Mouse (Mus musculus) forebrain, embryonic 14.5 days (tissue): Measurements from ENCODE around the gene Col4a2. TPM values are rescaled to one million over a fixed set of nuclear protein-coding genes. Genes with fewer than 3 reads are reported as not detected.

ENCODE experiments used
- ATAC-seq: fragments of 200-750 bp; cut with Nextera tagmentation; 2 replicates; pipeline ENCODE4 v1.8.0; 2017; ENCODE audit warnings: mild to moderate bottlenecking, moderate library complexity
- DNase-seq: peaks from one replicate; pipeline ENCODE4 v3.0.0-alpha.2; 2015; ENCODE audit warnings: low spot score
- H3K27ac ChIP-seq: fragments of 300-500 bp; sonication (generic); 2 replicates; pipeline ENCODE4 v1.5.1; 2014; ENCODE audit warnings: low read depth, mild to moderate bottlenecking, control low read depth, low read length, moderate library complexity
- H3K27me3 ChIP-seq: fragments of 300-500 bp; sonication (generic); replicated peaks from 2 replicates; pipeline ENCODE4 v1.6.1; 2014; ENCODE audit warnings: low read length, control low read depth, mixed read lengths; ENCODE audit not compliant: control insufficient read depth, insufficient read depth
- H3K36me3 ChIP-seq: fragments of 300-500 bp; sonication (generic); 2 replicates; pipeline ENCODE4 v1.6.1; 2014; ENCODE audit warnings: low read length, control low read depth; ENCODE audit not compliant: control insufficient read depth, insufficient read depth
- H3K4me1 ChIP-seq: fragments of 300-500 bp; sonication (generic); 2 replicates; pipeline ENCODE4 v1.6.1; 2014; ENCODE audit warnings: antibody characterized with exemption, low read length, control low read depth; ENCODE audit not compliant: control insufficient read depth, insufficient read depth
- H3K4me2 ChIP-seq: fragments of 300-500 bp; sonication (generic); 2 replicates; pipeline ENCODE4 v1.6.1; 2014; ENCODE audit warnings: mild to moderate bottlenecking, control low read depth, low read length
- H3K4me3 ChIP-seq: fragments of 300-500 bp; sonication (generic); 2 replicates; pipeline ENCODE4 v1.5.1; 2014; ENCODE audit warnings: low read depth, low read length, control low read depth
- H3K9ac ChIP-seq: fragments of 300-500 bp; sonication (generic); 2 replicates; pipeline ENCODE4 v1.6.1; 2014; ENCODE audit warnings: mild to moderate bottlenecking, low read length, control low read depth, moderate library complexity
- H3K9me3 ChIP-seq: fragments of 300-500 bp; sonication (generic); replicated peaks from 2 replicates; pipeline ENCODE4 v1.6.1; 2016; ENCODE audit warnings: low read length, control low read depth, mixed read lengths; ENCODE audit not compliant: control insufficient read depth
- WGBS: fragments of 180-500 bp; shearing (Covaris S2); extraction: QIAGEN DNeasy Blood & Tissue Kit; methylation state at CpG from one replicate; pipeline ENCODE4 v1.1.7; 2014; 5-methylcytosine and 5-hydroxymethylcytosine counted together
- polyA plus RNA-seq: library from polyadenylated mRNA; unstranded; fragments of >200 nt; fragmentation: Nextera tagmentation; extraction: Ambion mirVana; gene quantifications from 2 replicates; pipeline ENCODE4 v1.2.1, GENCODE M21; 2014

Col4a2 gene
- polyA plus RNA-seq, 1 experiment from 2014 or later = 19.1 TPM

DNA sequence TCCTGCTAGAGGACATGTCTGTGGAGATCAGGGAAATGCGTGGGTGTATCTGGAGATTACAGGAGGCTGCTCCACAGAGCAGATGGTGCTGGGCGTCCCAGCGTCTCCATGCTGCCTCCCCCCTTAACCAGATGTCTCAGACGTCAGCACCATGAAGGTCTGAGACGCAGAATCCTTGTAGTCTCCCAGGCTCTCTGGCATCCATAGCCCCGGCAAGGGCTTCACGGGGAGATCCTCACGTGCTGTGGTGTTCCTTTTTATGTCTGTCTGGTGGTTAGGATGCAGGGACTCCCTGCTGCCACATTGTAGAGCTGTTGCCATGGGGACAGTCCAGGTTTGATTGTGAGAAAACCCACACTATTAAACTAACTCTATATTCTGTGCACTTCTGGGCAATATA lies 101.7 kb downstream of the Col4a2 start:
- DNase-seq = peak; percentile 60
- 15% methylated on average over 8 of the region's 8 CpGs for WGBS
- Histone ChIP-seq H3K36me3 (no peaks in the 10 kb centered on the region), H3K9ac (no peak overlapping the region), H3K27ac (peak overlapping the region; percentile 48; the same call in 1 of the 2 replicates), H3K9me3 (no peaks in the 10 kb centered on the region), H3K4me1 (peaks cover 14% of the 10 kb centered on the region), H3K27me3 (no peaks in the 10 kb centered on the region), H3K4me2 (no peak overlapping the region), H3K4me3 (no peak overlapping the region)
- peak; percentile 72 for ATAC-seq

DNA sequence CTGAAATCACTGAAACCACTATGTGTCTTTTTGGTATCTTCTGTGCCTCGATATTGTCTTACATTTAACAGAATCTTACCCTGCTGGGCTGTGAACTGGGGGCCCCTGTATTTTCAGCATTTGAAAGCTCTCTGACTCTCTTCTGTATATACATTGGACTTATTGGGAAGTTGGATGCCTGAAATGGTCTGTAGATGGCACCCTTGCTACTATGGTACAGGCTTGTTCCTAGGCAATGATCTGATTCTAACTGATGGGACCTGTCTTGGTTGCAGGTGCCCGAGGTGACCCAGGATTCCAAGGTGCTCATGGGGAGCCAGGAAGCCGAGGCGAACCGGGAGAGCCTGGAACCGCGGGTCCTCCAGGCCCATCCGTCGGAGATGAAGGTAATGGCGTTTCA lies 102.5 kb downstream of the Col4a2 start:
- no peak overlapping the region; the same call in 1 of the 2 replicates for H3K27ac ChIP-seq

DNA sequence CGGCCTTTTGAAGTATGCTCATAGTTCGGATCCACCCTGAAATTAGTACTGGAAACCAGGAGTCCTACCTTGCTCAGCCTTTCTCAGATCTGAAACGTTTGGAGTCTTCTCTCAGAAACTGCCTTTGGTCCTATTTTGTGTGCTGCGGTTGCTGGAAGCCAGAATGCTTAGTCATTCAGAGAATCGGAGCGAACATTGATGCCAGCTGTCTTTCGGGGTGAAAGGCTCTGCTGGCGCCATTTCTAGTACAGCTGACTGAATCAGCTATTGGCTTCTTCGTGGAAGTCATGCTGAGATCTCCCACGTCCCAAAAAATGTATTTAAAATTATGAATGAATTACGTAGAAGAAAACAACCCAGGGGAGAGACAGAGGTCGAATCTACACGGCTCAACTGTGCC lies 105.2 kb downstream of the Col4a2 start:
- no peak overlapping the region for H3K4me2 ChIP-seq
- H3K4me3 ChIP-seq = no peak overlapping the region
- ATAC-seq = no peak
- peak; percentile 60 for DNase-seq
- H3K27ac ChIP-seq = no peak overlapping the region
- WGBS = 64% methylated on average over 13 of the region's 13 CpGs
- H3K36me3 ChIP-seq = no peaks in the 10 kb centered on the region
- no peaks in the 10 kb centered on the region for H3K27me3 ChIP-seq
- peaks cover 14% of the 10 kb centered on the region for H3K4me1 ChIP-seq
- no peak overlapping the region for H3K9ac ChIP-seq
- no peaks in the 10 kb centered on the region for H3K9me3 ChIP-seq

More for the DNA sequence above, 102.5 kb downstream of the Col4a2 start:
- DNase-seq (peak; percentile 60), ATAC-seq (no peak)
- Histone ChIP-seq H3K9me3 (no peaks in the 10 kb centered on the region), H3K4me1 (peaks cover 14% of the 10 kb centered on the region), H3K36me3 (no peaks in the 10 kb centered on the region), H3K4me3 (no peak overlapping the region), H3K4me2 (no peak overlapping the region), H3K27me3 (no peaks in the 10 kb centered on the region), H3K9ac (no peak overlapping the region)
- WGBS = 84% methylated on average over 10 of the region's 10 CpGs

DNA sequence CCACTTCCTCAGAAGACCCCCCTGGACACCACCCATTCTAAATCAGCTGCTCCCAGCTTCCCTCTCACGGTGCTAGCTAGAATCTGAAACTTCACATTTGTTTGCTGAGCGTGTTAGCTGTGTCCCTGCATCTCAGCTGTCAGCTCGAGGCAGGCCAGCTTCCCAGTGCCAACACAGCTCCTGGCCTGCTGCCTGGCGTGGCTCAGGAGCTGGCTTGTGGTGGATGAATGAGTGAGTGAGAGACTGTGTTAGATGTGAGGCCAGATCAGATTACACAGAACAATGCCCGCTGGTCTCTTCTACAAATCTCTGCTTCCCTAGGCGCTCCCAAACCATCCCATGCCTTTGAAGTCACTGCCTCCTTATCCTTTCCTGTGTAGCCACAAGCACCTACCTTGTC lies 106.6 kb downstream of the Col4a2 start:
- ATAC-seq = peak; percentile 85
- Histone ChIP-seq H3K9me3 (no peaks in the 10 kb centered on the region), H3K27ac (peak overlapping the region; percentile 27; the same call in 1 of the 2 replicates), H3K4me2 (peak overlapping the region; percentile 1; the same call in 1 of the 2 replicates), H3K27me3 (no peaks in the 10 kb centered on the region), H3K36me3 (no peaks in the 10 kb centered on the region), H3K9ac (no peak overlapping the region), H3K4me3 (no peak overlapping the region), H3K4me1 (peaks cover 11% of the 10 kb centered on the region)
- peak; percentile 89 for DNase-seq
- 20% methylated on average over 6 of the region's 6 CpGs for WGBS

DNA sequence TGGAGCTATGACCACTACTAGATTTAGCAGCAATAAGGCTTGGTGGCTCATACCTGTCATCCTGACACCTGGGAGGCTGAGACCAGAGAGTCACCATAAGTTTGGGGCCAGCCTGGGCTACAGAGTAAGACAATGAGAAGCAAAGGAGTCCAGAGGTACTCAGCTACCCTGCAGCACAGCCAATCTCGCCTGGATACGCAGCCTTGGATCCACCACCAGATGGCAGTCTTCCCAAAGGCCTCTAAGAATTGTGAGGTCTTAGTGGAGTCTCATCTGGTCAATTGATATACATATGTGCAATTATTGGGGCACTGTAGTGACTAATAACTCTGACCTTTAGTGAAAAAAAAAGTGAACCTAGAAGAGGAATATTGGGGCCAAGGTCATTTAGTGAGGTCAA lies 107.0 kb downstream of the Col4a2 start:
- DNase-seq (peak; percentile 79), ATAC-seq (peak; percentile 77)
- Histone ChIP-seq H3K27me3 (no peaks in the 10 kb centered on the region), H3K36me3 (no peaks in the 10 kb centered on the region), H3K4me1 (peaks cover 7% of the 10 kb centered on the region), H3K9me3 (no peaks in the 10 kb centered on the region), H3K9ac (no peak overlapping the region), H3K27ac (peak overlapping the region; percentile 27; the same call in 1 of the 2 replicates), H3K4me2 (no peak overlapping the region), H3K4me3 (no peak overlapping the region)
- 11% methylated on average over 2 of the region's 2 CpGs for WGBS

DNA sequence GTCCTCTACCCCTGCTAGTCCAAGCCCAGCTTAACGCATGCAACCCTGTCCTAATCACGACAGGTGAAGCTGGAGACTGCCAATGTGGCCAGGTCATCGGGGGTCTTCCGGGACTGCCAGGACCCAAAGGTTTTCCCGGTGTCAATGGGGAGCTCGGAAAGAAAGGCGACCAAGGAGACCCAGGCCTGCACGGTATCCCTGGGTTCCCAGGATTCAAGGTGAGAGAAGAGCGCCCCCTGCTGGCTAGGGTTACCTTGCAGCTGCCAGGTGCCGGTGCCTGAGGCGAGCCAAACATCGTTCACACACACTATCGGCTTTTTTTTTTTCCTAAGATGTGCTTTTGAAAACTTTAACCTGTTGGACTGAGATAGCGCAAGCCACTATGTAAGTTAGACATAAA lies 108.5 kb downstream of the Col4a2 start:
- 51% methylated on average over 14 of the region's 14 CpGs for WGBS
- peaks cover 5% of the 10 kb centered on the region; the same call in 1 of the 2 replicates for H3K4me1 ChIP-seq
- no peak overlapping the region for H3K27ac ChIP-seq
- no peak for ATAC-seq
- H3K9me3 ChIP-seq = no peaks in the 10 kb centered on the region
- H3K36me3 ChIP-seq = no peaks in the 10 kb centered on the region
- H3K9ac ChIP-seq = no peak overlapping the region
- no peak overlapping the region for H3K4me3 ChIP-seq
- no peak for DNase-seq
- no peak overlapping the region for H3K4me2 ChIP-seq
- H3K27me3 ChIP-seq = no peaks in the 10 kb centered on the region

DNA sequence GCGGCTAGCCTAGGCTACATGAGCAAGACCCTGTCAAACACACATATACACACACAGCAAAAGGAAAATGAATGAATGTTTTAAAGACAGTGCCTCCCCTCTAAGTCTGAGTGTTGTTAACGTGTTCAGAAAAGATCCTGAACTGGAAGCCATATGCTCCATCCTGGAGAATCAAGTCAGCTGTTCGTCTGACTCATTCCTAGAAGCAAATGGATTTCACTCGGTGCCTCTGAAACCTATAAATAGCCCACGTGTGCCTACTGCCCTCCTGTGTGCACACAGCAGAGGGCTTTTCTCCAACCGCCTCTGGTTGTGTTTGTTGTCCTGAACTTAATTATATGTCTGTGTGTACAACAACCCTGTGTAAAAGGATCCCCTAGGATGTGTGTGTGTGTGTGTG lies 109.4 kb downstream of the Col4a2 start:
- 83% methylated on average over 6 of the region's 6 CpGs for WGBS
- no peak for DNase-seq

DNA sequence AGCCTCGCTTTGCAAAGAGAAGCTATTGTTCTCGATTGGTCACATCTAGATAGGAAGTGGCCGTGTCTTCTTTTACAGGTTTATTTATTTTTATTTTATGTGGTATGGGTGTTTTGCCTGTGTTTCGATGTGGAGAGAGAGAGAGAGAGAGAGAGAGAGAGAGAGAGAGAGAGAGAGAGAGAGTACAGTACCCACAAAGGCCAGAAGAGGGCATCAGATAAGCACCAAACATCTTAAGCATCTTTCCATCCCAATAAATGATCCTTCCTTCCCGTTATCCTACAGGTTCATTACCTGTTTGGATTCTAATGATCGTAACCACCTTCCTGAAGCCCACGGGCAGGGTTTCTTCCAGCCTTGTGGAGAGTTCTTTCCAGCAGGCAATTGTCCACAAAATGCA lies 110.5 kb downstream of the Col4a2 start:
- DNase-seq (no peak), ATAC-seq (no peak)
- 65% methylated on average over 7 of the region's 7 CpGs for WGBS
- Histone ChIP-seq H3K36me3 (no peaks in the 10 kb centered on the region), H3K9ac (no peak overlapping the region), H3K27ac (no peak overlapping the region), H3K4me3 (no peak overlapping the region), H3K4me1 (peaks cover 5% of the 10 kb centered on the region; the same call in 1 of the 2 replicates), H3K9me3 (no peaks in the 10 kb centered on the region), H3K27me3 (no peaks in the 10 kb centered on the region), H3K4me2 (no peak overlapping the region)

More for the DNA sequence above, 109.4 kb downstream of the Col4a2 start:
- no peak for ATAC-seq
- Histone ChIP-seq H3K27me3 (no peaks in the 10 kb centered on the region), H3K27ac (no peak overlapping the region), H3K9me3 (no peaks in the 10 kb centered on the region), H3K36me3 (no peaks in the 10 kb centered on the region), H3K4me2 (no peak overlapping the region), H3K4me3 (no peak overlapping the region), H3K9ac (no peak overlapping the region), H3K4me1 (peaks cover 5% of the 10 kb centered on the region; the same call in 1 of the 2 replicates)

DNA sequence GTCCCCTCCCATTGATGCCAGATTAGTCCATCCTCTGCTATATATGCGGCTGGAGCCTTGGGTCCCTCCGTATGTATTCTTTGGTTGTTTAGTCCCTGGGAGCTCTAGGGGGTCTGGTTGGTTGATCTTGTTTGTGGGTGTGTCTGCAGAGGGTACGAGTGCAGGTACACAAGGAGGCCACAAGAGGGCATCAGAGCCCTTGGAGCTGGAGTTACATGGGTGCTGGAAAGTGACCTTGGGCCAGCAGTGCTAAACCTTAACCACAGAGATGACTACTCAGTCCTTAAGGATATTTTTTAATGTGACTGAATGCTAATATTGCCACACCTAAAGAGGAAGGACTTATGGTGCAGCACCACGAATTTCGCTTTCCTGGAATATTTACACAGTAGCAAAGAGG lies 118.1 kb downstream of the Col4a2 start:
- no peak for ATAC-seq
- DNase-seq = no peak
- Histone ChIP-seq H3K4me2 (no peak overlapping the region), H3K9me3 (no peaks in the 10 kb centered on the region), H3K27ac (no peak overlapping the region), H3K27me3 (no peaks in the 10 kb centered on the region), H3K9ac (no peak overlapping the region), H3K36me3 (no peaks in the 10 kb centered on the region), H3K4me3 (no peak overlapping the region), H3K4me1 (no peaks in the 10 kb centered on the region)
- 55% methylated on average over 5 of the region's 5 CpGs for WGBS
